ENCODE assay signal across 27 mouse cellular contexts in genomic region chr16:10998224-10998623, GRCm38 (mm10).
DNase-seq lines count a peak whose midpoint lies in the region; ATAC-seq and TF ChIP-seq lines count a peak whose summit lies in the region.
"Had no signal": no experiment of that assay in that cellular context is flagged by ENCODE, and none has a peak within 500 bp of the region (broad histone marks: within the 10 kb centered on the region; RNA-seq: fewer than 3 reads in every experiment).

No protein-coding gene starts in this region.

- H3K79me2 ChIP-seq in heart, adult 2 months (replicated peaks; ENCODE audit: control insufficient read depth, insufficient read depth, low read length) = no peaks in the 10 kb centered on the region
- no peaks in the 10 kb centered on the region; the same call in 1 of the 2 replicates for H3K79me2 ChIP-seq in MEL (ENCODE audit: control insufficient read depth, insufficient read depth, low read length, poor library complexity)
- H3K79me2 ChIP-seq in macrophage (ENCODE audit: inconsistent target) = peaks cover 29% of the 10 kb centered on the region; the same call in 1 of the 2 replicates

- H3K4me3 ChIP-seq in heart, adult 2 months = no peak overlapping the region
- H3K4me3 ChIP-seq in lung, postnatal 0 days (ENCODE audit: low read depth, low read length) = no peak overlapping the region
- H3K4me3 ChIP-seq in MEL (ENCODE audit: control insufficient read depth in 1 of 2, insufficient read depth in 1 of 2, low read depth in 2 of 2, low read length in 2 of 2) (no peak overlapping the region), macrophage (ENCODE audit: inconsistent target) (no peak overlapping the region)
- H3K4me3 ChIP-seq: erythroblast, embryonic 14.5 days; gastrocnemius, adult 2 months; heart, embryonic 13.5 days; hindbrain, embryonic 10.5 days; hindbrain, embryonic 15.5 days; liver, embryonic 12.5 days; midbrain, embryonic 12.5 days; neural tube, embryonic 13.5 days had no signal

- no peaks in the 10 kb centered on the region for H3K9me3 ChIP-seq in lung, postnatal 0 days (ENCODE audit: low read length)
- no peaks in the 10 kb centered on the region for H3K9me3 ChIP-seq in MEL (replicated peaks; ENCODE audit: insufficient read depth, low read length)
- H3K9me3 ChIP-seq: heart, embryonic 13.5 days; hindbrain, embryonic 15.5 days; liver, embryonic 12.5 days; midbrain, embryonic 12.5 days; neural tube, embryonic 13.5 days had no signal

- peak; percentile 6; the same call in 1 of the 2 replicates for TF ChIP-seq CTCF in heart, adult 2 months (IDR thresholded peaks at IDR 0.05)
- TF ChIP-seq CTCF in lung, postnatal 0 days (IDR thresholded peaks at IDR 0.05) = 0 out of 2 replicates have a peak, but pooled peaks have one; percentile 6
- TF ChIP-seq CTCF in MEL (IDR thresholded peaks at IDR 0.05 in 2 of 3, conservative IDR thresholded peaks at IDR 0.05 in 1 of 3; ENCODE audit: control insufficient read depth in 1 of 3, insufficient read depth in 1 of 3, low read depth in 2 of 3, low read length in 3 of 3, poor library complexity in 1 of 3, severe bottlenecking in 1 of 3) = 0 out of 6 replicates have a peak, but pooled peaks of 1 of the 3 experiments have one; percentile 12

- 83% methylated on average over 9 of the region's 9 CpGs for WGBS in heart, adult 2 months
- 71% methylated on average over 9 of the region's 9 CpGs for WGBS in lung, postnatal 0 days
- 95% methylated on average over 9 of the region's 9 CpGs for WGBS in macrophage (ENCODE audit: missing documents)

- peaks cover 2% of the 10 kb centered on the region; the same call in 1 of the 2 replicates for H3K36me3 ChIP-seq in heart, adult 2 months (ENCODE audit: control insufficient read depth, insufficient read depth, low read length)
- no peaks in the 10 kb centered on the region for H3K36me3 ChIP-seq in lung, postnatal 0 days (ENCODE audit: insufficient read depth, low read length)
- peaks cover 0 to 8% of the 10 kb centered on the region in 2 experiments; a peak in 2 of 4 replicates for H3K36me3 ChIP-seq in MEL (ENCODE audit: control insufficient read depth in 1 of 2, insufficient read depth in 2 of 2, low read length in 2 of 2)
- no peaks in the 10 kb centered on the region for H3K36me3 ChIP-seq in macrophage (ENCODE audit: inconsistent target)
- H3K36me3 ChIP-seq: heart, embryonic 13.5 days; hindbrain, embryonic 10.5 days; hindbrain, embryonic 15.5 days; liver, embryonic 12.5 days; midbrain, embryonic 12.5 days; neural tube, embryonic 13.5 days had no signal

- intact Hi-C loops in heart, adult 2 months (cut with DNase I) = no loop called here
- intact Hi-C loops in heart, postnatal 36 days (cut with DNase I) = no loop called here

- TF ChIP-seq RAD21 in MEL (IDR thresholded peaks at IDR 0.05; ENCODE audit: low read depth, low read length) = no peak

- TF ChIP-seq POLR2A in heart, adult 2 months (IDR thresholded peaks at IDR 0.05; ENCODE audit: insufficient read depth, low read depth, low read length) = no peak
- no peak for TF ChIP-seq POLR2A in MEL (IDR thresholded peaks at IDR 0.05; ENCODE audit: control insufficient read depth in 1 of 2, insufficient read depth in 1 of 2, low read depth in 1 of 2, low read length in 2 of 2, poor library complexity in 1 of 2)

- no peak overlapping the region for H3K4me2 ChIP-seq in lung, postnatal 0 days (replicated peaks; ENCODE audit: low read depth, low read length)
- H3K4me2 ChIP-seq: heart, embryonic 13.5 days; hindbrain, embryonic 15.5 days; liver, embryonic 12.5 days; midbrain, embryonic 12.5 days; neural tube, embryonic 13.5 days had no signal

- no peak for ATAC-seq in lung, postnatal 0 days
- ATAC-seq: forebrain, embryonic 16.5 days; inflammation-experienced regulatory T-cells, adult 6 months; liver, postnatal 0 days had no signal

- no peak for DNase-seq in heart, adult 2 months
- DNase-seq in heart, postnatal 36 days = no peak
- DNase-seq in lung, postnatal 0 days (ENCODE audit: low spot score) = no peak
- no peak for DNase-seq in lung, postnatal 25 days (ENCODE audit: low spot score)
- no peak for DNase-seq in MEL (ENCODE audit: low read depth, low spot score)
- no peak for DNase-seq in spleen, postnatal 14 days (ENCODE audit: low spot score in 2 of 2)
- DNase-seq in kidney, postnatal 36 days = no peak
- DNase-seq: adrenal gland, postnatal 14 days; cerebellum, adult 2 months; cerebellum, postnatal 14 days; gastrocnemius, adult 2 months; heart, postnatal 10 days; kidney, adult 9 months; kidney, postnatal 10 days; left cerebral cortex, postnatal 4 days; liver, postnatal 0 days; thymus, postnatal 4 days had no signal

- no peak for TF ChIP-seq EP300 in heart, adult 2 months (IDR thresholded peaks at IDR 0.05; ENCODE audit: insufficient read depth, low read depth, low read length)
- TF ChIP-seq EP300 in lung, postnatal 0 days (IDR thresholded peaks at IDR 0.05) = no peak
- TF ChIP-seq EP300 in MEL (IDR thresholded peaks at IDR 0.05; ENCODE audit: low read depth in 1 of 2, low read length in 2 of 2) = no peak

- H3K9ac ChIP-seq in heart, adult 2 months (ENCODE audit: low read depth, low read length) = no peak overlapping the region
- H3K9ac ChIP-seq in lung, postnatal 0 days (replicated peaks; ENCODE audit: low read depth) = no peak overlapping the region
- no peak overlapping the region for H3K9ac ChIP-seq in MEL (ENCODE audit: control insufficient read depth, low read depth, low read length, poor library complexity, severe bottlenecking)
- H3K9ac ChIP-seq: heart, embryonic 13.5 days; hindbrain, embryonic 15.5 days; liver, embryonic 12.5 days; liver, postnatal 0 days; midbrain, embryonic 12.5 days; neural tube, embryonic 13.5 days had no signal

- H3K27ac ChIP-seq in heart, adult 2 months = no peak overlapping the region
- H3K27ac ChIP-seq in lung, postnatal 0 days (ENCODE audit: low read length) = no peak overlapping the region
- H3K27ac ChIP-seq in MEL (ENCODE audit: control insufficient read depth, low read depth, low read length) = peak overlapping the region; percentile 48; the same call in 1 of the 2 replicates
- peak overlapping the region; percentile 96 for H3K27ac ChIP-seq in macrophage
- H3K27ac ChIP-seq: heart, embryonic 13.5 days; hindbrain, embryonic 15.5 days; midbrain, embryonic 12.5 days; neural tube, embryonic 13.5 days had no signal

- H3K27me3 ChIP-seq in heart, adult 2 months (ENCODE audit: control insufficient read depth, insufficient read depth, low read length) = no peaks in the 10 kb centered on the region
- H3K27me3 ChIP-seq in lung, postnatal 0 days (replicated peaks; ENCODE audit: insufficient read depth, low read length) = no peaks in the 10 kb centered on the region
- H3K27me3 ChIP-seq in MEL (ENCODE audit: control insufficient read depth in 1 of 2, insufficient read depth in 2 of 2, low read length in 2 of 2) = no peaks in the 10 kb centered on the region
- H3K27me3 ChIP-seq: heart, embryonic 13.5 days; hindbrain, embryonic 15.5 days; liver, embryonic 12.5 days; midbrain, embryonic 12.5 days; neural tube, embryonic 13.5 days had no signal

- no peaks in the 10 kb centered on the region; the same call in 1 of the 2 replicates for H3K4me1 ChIP-seq in heart, adult 2 months (ENCODE audit: control insufficient read depth, insufficient read depth, low read length)
- H3K4me1 ChIP-seq in lung, postnatal 0 days (ENCODE audit: insufficient read depth, low read depth, low read length) = no peaks in the 10 kb centered on the region; the same call in 1 of the 2 replicates
- H3K4me1 ChIP-seq in MEL (ENCODE audit: control insufficient read depth in 1 of 2, insufficient read depth in 2 of 2, low read length in 2 of 2) = peaks cover 21 to 30% of the 10 kb centered on the region in 2 experiments

TF ChIP-seq in MEL, 35 proteins besides CTCF, POLR2A, EP300 and RAD21:
- no peak for TF ChIP-seq TAL1 (IDR thresholded peaks at IDR 0.05; ENCODE audit: low read length)
- no peak for TF ChIP-seq MAZ (IDR thresholded peaks at IDR 0.05; ENCODE audit: low read depth, low read length)
- no peak for TF ChIP-seq MAFK (IDR thresholded peaks at IDR 0.05; ENCODE audit: borderline replicate concordance, low read depth, low read length)
- no peak for TF ChIP-seq POLR2AphosphoS2 (IDR thresholded peaks at IDR 0.05; ENCODE audit: low read length)
- no peak for TF ChIP-seq SMC3 (IDR thresholded peaks at IDR 0.05; ENCODE audit: low read depth, low read length)
- no peak for TF ChIP-seq TCF12 (IDR thresholded peaks at IDR 0.05; ENCODE audit: low read depth, low read length)
- TF ChIP-seq MYC (IDR thresholded peaks at IDR 0.05; ENCODE audit: low read depth, low read length) = no peak
- TF ChIP-seq ELF1 (IDR thresholded peaks at IDR 0.05; ENCODE audit: low read depth, low read length) = no peak
- no peak for TF ChIP-seq ETS1 (IDR thresholded peaks at IDR 0.05; ENCODE audit: low read depth, low read length)
- TF ChIP-seq MAX (IDR thresholded peaks at IDR 0.05; ENCODE audit: low read length) = no peak
- no peak for TF ChIP-seq MXI1 (IDR thresholded peaks at IDR 0.05; ENCODE audit: low read depth, low read length)
- no peak for TF ChIP-seq UBTF (IDR thresholded peaks at IDR 0.05; ENCODE audit: borderline replicate concordance, insufficient read depth, low read depth, low read length)
- no peak for TF ChIP-seq NRF1 (IDR thresholded peaks at IDR 0.05; ENCODE audit: insufficient read depth, low read depth, low read length, poor library complexity, severe bottlenecking)
- no peak for TF ChIP-seq SIN3A (IDR thresholded peaks at IDR 0.05; ENCODE audit: low read length)
- no peak for TF ChIP-seq USF2 (IDR thresholded peaks at IDR 0.05; ENCODE audit: borderline replicate concordance in 1 of 2, insufficient read depth in 1 of 2, low read depth in 1 of 2, low read length in 2 of 2)
- TF ChIP-seq GATA1 (IDR thresholded peaks at IDR 0.05; ENCODE audit: low read depth, low read length) = no peak
- TF ChIP-seq HCFC1 (IDR thresholded peaks at IDR 0.05; ENCODE audit: low read depth, low read length) = no peak
- TF ChIP-seq JUND (IDR thresholded peaks at IDR 0.05; ENCODE audit: low read depth, low read length) = no peak
- TF ChIP-seq NELFE (IDR thresholded peaks at IDR 0.05; ENCODE audit: low read depth, low read length) = no peak
- no peak for TF ChIP-seq CHD1 (IDR thresholded peaks at IDR 0.05; ENCODE audit: low read depth, low read length)
TF ChIP-seq in MEL: peak in this region for 0.

Comparison
In these comparisons a context has a peak if more than half of its experiments do, and no peak if none do; other contexts are left out.
1. H3K27ac ChIP-seq: peak in MEL (single experiment) and macrophage (single experiment); none in heart, adult 2 months (single experiment) and lung, postnatal 0 days (single experiment).